Mouse (Mus musculus) testis, adult 2 months (tissue): ENCODE measurements around the gene Gid8.

Experiments
- CTCF ChIP-seq: fragments of 200-500 bp; IDR thresholded peaks from 2 replicates; pipeline ENCODE4 v1.5.1; 2012; ENCODE audit warnings: low read depth, mild to moderate bottlenecking, inconsistent platforms, low read length, moderate library complexity; ENCODE audit not compliant: control insufficient read depth, insufficient read depth, insufficient replicate concordance
- POLR2A ChIP-seq: fragments of 200-500 bp; IDR thresholded peaks from 2 replicates; pipeline ENCODE4 v1.6.1; 2012; ENCODE audit warnings: low read depth, mild to moderate bottlenecking, inconsistent platforms, low read length, moderate library complexity; ENCODE audit not compliant: control insufficient read depth

- TF ChIP-seq CTCF = no peak
- TF ChIP-seq POLR2A = no peak
Measured at GRCm38 (mm10) chr2:180748904-180749303, 39.0 kb downstream of the Gid8 start.
